Mouse (Mus musculus) embryo, embryonic 10.5 days (tissue): ENCODE measurements around the gene Ffar1.
"Not testable (repeated sequence)": the region's sequence is repeated elsewhere in the genome, so short reads cannot be mapped to it uniquely, and the experiment has no call there.

Source experiments
- DNase-seq: peaks from one replicate; pipeline ENCODE4 v3.0.0-alpha.2; 2015; ENCODE audit warnings: low spot score

Ffar1 gene

DNA sequence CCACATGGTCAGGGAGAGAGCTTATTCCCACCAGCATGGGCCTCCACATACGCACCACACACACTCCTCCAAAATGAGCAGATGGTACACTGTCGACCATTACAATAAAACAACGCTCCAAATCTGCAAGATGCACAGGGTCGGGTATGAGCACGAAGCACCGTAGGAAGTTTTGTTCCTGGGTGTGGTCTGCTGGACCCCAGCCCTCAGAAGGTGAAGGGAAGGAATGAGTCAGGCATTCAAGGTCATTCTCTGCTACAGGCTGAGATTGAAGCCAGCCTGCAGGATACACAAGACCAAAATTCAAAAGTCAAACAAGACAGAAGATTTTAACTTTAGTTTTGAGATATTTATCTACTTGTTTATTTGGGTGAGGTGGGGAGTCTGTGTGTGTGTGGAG lies 13.4 kb downstream of the Ffar1 start:
- DNase-seq: no peak

DNA sequence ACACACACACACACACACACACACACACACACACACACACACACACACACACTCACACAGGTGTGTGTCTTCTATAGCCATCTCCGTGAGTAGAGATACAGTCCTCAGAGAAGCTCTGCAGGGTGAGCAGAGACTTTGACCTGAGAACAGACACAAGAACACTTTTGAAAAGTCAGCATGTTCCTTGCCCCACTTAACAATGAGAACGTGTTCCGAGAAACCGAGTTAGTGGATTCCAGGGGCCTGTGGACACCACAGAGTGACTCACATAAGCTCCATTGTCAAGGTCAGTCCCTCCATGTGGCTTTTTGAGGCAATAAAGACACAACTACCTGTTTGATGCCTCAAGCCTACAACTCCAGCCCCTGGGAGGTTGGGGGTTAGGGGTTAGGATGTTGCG lies 14.0 kb downstream of the Ffar1 start:
- DNase-seq: no peak

DNA sequence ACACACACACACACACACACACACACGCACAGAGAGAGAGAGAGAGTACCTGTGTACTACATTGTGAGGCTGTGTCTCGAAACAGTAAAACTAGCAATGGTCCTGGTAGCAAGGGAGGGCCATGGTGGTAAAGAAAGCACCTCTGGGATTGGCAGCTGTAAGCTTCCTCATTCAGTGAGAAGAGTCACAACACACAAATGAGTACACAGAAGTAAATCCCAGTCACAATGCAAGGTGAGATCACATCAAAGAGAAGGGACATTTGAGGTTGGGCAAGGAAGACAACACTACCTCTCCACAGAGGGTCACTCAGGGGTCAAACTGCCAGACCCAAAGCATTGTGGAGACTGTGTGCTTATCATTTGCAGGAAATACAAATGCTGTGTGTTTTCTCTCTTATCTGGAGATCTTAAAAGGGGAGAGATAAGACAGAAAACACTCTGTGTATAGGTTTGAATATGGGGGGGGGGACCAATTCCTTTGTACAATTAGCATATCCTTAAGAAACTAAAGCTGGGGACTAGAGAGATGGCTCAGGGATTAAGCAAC lies 14.8 kb downstream of the Ffar1 start:
- DNase-seq: no peak

DNA sequence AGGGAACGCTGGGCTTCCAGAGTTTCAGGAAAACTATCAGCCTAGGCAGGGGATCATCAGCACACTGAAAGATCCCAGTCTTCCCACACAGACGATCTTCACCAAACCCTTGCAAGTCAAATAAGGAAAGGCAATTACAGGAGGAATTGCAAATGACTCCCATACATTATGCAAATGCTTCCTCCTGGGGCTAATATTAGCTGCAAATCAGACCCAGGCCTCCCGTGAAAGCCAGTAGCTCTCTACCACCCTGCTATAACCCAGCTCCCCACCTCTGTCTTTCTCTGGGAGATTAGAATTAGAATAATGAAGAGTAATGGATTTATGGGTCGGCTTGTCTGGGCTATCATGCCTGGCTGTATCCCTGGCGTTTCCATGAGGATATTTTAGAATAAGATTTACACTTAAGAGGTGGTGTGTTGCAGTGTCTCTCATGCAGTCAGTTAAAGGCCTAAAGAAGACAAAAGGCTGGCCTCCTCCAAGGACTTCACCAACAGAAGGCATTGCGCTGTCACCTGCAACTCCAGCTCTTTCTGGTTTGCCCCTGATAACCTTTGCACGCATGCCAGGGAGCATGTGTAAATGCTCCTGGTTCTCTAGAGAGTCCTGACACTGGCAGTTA lies 16.6 kb downstream of the Ffar1 start:
- no peak for DNase-seq

DNA sequence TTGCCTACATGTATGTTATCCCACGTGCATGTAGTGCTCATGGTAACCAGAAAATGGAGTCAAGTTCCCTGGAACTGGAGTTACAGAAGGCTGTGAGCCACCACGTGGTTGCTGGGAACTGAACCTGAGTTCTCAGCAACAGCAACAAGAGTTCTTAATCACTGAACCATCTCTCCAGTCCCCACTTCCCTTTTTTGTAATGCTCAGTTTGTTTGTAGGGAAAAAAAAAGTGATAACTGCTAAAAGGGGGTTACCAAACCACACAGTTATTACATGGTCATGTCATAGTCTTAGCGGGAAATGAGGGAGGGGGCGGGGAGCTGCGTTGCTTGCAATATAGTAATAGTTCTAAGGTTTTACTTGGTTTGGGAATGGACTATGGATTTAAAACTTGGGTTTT lies 19.3 kb downstream of the Ffar1 start:
- DNase-seq: no peak

DNA sequence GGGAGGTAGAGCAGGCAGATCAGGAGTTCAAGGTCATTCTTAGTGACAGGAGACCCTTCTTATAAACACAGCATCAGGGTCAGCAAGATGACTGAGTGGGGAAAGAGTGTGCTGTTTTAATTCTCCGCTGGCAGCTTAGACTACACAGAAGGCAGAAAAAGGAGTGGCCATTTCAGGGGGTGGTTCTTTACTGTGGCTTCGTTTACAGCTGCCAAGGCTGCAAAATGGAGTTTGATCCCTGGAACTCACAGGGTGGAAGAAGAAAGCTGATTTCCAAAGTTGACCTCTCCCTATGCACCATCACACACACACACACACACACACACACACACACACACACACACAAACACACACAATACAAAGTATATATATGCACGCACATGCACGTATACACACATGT lies 20.0 kb downstream of the Ffar1 start:
- no peak for DNase-seq

DNA sequence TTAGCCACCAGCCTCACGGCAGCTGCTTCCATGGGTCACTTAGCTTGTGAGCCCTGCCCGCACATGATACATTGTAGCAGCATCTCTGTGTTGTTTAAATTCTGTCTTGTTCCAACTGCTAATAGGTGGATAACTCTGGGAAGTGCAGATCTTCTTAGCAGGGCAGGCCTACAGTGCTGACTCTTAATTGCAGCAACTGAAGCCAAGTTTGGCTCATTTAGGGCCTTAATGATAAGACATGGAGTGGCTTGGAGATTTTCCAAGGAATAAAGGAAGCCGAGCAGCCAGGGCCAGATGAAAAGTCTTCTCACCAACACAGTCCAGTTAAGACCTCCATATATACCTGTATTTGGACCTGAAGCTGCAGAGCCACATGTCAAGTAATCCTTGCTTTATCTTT lies 21.1 kb downstream of the Ffar1 start:
- no peak for DNase-seq

DNA sequence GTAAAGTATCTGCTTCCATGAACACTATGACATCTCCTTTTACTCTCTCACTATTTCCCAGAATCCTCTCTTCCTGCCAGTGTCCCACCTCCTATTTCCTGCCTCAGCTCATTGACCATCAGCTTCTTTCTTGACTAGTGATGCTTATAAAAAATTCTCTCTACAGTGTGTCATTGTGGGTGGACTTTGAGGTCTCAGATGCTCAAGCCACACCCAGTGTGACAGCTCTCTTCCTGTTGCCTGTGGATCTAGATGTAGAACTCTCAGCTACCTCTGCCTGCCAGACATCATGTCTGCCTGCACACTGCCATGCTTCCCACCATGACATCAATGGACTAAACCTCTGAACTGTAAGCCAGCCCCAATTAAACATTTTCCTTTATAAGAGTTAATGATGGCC lies 24.1 kb downstream of the Ffar1 start:
- no peak for DNase-seq

DNA sequence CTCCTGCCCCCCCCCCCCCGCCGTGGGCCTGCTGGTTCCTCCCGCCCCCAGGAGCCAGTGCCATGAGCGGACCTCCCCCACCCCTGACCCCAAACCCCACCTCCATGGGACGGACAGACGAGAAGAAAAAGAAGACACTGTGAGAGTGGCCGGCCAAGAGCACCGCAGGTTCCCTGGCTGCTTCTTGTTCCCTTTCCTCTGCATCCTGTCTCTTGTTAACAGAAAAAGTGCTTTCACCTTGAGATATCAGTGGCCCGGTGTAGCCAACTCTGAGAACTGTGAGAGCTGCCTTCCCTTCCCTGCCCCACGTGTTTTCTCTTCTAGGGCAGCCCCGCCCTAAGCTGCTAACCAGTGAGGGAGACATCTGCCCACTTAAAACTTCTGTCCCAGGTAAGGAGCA lies 28.7 kb downstream of the Ffar1 start:
- DNase-seq: not testable (repeated sequence)

DNA sequence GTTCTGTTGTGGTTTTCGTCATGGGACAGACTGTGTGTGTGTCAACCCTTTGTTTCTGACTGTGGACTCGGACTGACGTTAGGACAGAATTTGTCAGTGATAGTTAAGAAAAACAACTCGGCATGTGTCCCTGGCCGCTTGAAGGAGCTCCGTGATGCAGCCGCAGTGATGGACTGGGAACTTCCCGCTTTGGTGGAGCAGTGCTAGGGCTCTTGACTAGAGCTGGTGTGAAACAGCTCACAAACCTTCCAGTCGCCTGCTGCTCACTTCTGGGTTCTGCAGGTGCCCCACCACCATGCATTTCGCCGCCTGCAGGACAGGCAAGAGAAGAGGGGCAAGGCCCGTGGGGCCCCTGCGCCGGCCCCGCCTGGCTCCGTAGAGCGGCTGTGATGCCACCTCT lies 29.1 kb downstream of the Ffar1 start:
- no peak for DNase-seq

DNA sequence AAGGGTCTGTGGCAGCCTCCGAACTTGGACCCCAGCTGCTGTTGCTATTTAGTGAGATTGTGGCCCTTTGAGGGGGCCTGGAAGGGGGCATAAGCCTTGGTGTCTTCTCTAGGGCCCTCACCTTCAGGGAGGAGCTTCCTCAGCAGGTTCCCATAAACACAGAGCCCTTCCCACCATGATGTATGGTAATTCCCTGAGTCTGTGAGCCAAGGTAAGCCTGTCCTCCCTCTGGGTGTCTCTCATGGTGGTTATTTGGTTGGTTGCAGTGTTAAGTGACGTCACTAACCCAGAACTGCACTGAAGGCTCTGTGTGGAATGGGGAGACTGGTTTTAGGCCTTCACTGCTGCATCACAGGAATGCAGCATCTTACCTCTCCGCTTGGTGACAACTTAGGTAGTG lies 31.9 kb downstream of the Ffar1 start:
- no peak for DNase-seq

DNA sequence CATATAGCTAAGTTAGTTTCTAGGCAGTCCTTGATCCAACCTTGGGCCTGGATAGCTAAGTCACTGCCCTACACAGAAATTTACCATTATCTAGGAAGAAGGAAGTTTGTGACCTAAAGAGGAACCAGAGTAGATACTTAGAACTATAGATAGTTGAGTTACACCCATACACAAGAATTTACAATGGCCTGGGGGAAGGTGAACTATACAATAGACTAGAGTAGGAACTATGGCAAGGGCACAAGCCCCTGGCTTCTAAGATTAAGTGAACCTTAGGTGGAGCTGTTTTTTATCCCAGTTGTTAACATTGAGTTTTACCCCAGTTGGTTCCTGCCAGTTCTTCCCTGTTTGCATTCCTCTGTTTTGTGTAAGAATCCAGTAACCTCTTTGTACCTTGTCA lies 32.5 kb downstream of the Ffar1 start:
- DNase-seq: not testable (repeated sequence)

DNA sequence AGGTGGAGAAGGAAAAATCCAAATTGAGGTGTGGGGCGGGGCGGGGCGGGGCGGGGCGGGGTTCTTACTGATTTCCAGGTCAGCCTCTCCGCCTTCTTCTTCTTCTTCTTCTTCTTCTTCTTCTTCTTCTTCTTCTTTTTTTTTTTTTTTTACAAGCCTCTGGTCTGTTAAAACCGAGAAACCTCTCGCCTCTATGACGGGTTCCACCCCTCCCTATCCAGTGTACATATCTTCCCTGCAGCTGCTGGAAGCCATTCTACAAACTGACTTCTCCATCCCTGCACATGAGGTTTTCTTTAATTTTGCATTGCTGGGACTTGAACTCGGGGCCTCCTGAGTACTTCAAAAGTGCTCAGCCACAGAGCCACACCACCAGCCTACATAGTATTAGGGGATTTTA lies 34.7 kb downstream of the Ffar1 start:
- DNase-seq: no peak

DNA sequence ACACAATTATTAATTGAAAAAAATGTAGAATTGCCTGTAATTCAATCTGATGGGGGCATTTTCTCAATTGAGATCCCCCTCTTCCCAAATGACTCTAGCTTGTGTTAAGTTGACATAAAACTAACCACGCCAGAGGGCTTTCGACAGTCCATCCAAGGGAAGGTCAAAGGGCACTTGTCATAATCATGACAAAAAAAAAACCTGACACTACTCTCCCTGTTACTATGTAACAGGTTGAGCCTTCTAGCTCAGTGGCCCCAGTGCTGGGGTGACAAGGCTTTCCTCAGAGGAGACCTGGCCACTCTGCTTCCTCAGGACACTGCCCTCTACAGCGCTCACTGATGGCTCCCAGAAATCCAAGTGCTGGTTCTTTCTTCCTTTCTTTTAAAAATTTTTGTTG lies 37.1 kb downstream of the Ffar1 start:
- DNase-seq: no peak

DNA sequence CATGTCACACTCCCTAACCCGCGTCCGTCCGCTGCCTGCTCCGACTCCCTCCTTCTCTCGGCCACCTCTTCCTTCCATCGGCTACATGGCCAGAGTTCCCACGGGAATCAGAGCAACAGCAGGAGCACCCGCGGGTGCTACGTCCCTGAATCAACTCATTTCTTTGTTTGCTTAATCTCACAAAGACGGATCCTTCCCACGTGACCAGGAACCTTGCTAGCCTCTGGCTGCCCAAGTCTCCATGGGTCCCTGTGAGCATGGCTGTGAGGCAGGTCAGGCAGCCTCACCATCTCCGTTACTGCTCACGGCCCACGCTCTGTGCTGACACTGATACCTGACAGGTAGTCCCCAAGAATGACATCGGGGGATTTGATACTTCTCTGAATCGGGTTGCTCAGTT lies 37.7 kb downstream of the Ffar1 start, which contains the start of gene Ffar2:
Gene Ffar2 (minus strand): TSS at position 101 of the 400 bp plus-strand sequence.
- no peak for DNase-seq

DNA sequence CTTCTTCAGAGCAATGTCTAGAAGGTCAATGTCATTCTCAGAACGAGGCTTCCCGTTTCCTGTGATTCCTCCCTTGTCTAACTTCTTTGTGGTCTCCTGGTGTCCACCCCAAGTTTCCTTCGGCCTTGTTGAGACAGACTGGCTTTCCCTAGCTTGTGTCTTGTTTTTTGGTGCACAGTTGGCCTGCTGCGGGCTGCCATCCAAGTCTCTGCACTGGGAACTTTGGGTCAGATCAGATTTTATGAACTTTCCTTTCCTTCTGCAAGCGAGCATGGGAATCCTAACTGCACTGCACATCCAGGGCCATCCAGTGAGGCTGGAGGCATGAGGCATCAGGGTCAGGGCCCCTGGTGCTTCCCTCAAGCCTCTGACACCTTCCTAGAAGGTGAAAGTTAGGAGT lies 39.8 kb downstream of the Ffar1 start:
- no peak for DNase-seq

DNA sequence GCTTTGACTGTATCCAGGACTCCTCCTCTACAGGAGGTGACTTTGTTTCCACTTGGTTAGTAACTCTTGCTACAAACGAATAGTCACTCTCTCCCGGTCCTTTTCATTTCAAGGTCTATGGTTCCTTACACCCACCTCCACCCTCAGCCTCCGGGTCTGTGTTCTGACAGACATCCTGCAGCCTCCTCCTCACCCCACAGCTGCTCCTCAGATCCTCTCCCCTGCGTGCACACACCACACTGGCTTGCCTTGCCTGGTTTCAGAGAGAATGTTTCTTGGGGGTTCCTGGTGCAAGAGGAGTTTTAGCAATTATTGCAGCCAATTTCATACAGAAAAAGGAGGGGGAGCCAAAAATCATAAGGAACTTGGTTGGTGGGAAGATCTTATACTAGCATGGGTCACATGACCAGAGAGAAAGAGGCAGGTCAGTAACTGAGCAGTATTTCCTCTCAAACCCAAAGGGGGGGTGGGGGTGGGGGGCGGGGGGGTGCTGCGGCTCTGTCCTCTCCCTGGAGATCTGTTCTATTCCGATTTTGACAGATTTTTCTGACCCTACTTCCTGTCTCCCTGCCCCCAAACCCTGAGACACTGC lies 40.4 kb downstream of the Ffar1 start:
- no peak for DNase-seq

DNA sequence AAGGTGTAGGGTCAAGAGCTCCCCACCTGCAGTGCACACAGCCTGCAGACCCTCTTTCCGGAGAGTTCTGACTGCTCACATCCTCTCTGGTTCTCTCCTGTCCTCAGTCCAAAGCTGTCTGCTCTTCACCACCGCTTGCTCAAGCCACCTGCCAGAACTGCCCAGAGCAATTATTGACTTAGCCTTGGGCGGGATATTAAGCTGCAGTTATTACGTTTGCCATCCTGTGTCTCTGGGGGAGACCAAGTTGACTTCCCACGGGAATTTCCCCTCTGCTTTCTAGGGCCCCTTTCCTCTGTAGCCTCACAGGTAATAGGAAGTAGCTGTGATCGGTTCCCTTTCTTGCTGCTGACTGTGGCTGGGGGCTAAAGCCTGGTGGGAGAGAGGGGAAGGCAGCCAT lies 41.2 kb downstream of the Ffar1 start:
- no peak for DNase-seq

DNA sequence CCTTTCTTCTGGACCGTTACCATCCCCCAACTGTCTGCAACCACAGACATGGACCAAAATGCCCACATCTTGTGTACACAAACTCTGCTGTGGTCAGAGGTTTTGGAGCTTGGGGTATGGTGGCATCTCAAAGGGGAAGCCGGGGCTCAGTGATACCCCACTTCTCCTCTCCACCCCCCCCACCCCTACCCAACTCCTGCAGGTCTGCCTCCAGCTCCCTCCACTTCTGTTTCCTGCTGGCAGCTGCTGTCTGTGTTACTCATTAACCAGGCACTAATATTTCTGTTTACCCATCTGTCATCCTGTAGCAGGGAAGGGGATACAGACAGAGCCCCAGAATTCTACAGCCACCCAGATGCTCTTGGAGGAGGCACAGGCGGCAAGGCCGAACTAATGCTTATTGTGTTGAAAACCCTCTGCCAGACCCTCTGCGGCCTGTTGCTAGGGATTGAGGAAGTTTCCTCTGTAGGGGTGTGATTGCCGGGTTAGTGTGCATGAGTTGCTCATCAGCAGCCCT lies 49.0 kb downstream of the Ffar1 start:
- DNase-seq: no peak

DNA sequence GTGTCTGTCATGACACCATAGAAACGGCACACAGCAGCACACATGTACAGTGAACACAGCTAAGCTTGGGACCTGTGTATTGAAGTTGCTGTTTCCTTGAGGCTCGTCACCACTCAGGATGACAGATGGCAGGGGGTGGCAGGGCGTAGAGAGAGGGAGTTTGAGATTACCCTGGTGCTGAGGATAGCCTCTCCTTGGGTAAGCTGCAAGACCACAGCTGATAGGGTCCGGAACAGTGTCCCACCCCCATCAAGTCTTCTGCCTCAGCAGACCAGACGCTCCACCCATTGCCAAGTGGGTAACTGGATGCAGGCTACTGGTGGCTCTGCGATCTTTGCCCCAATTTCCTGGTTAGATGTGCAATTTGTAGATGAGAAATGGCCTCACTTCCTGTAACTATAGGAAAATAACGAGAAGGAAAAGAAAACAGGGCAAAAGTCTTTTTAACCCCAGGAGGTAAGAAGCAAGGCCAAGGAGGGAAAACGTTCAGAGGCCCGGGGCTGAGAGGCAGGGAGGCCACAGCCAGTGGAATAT lies 49.5 kb downstream of the Ffar1 start:
- no peak for DNase-seq

DNA sequence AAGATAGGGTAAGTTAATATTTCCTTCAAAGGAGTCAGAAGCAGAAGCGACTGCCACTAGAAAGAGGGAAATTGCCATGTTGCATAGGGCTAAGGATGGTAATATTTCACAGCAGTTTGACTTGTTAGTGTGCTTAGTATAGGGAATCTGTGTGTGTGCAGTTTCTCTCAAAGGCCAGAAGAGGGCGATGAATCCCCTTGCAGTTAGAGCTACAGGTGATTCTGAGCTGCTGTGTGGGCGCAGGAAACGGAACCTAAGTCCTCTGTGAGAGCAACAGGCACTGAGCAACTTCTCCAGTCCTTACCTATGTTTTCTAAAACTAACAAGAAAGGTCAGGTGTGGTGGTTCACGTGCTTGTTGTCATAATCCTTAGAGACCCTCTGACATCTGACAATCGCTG lies 51.0 kb downstream of the Ffar1 start:
- no peak for DNase-seq
